Mouse (Mus musculus) liver, embryonic 12.5 days (tissue): ENCODE measurements around the gene Dusp10. TPM values are rescaled to one million over a fixed set of nuclear protein-coding genes. Genes with fewer than 3 reads are reported as not detected.

Source experiments
- ATAC-seq: fragments of 200-750 bp; cut with Nextera tagmentation; 2 replicates; pipeline ENCODE4 v1.8.0; 2017; ENCODE audit warnings: moderate number of reproducible peaks, mild to moderate bottlenecking, moderate library complexity
- H3K27ac ChIP-seq: fragments of 300-500 bp; sonication (generic); 2 replicates; pipeline ENCODE4 v1.5.1; 2016; ENCODE audit warnings: mild to moderate bottlenecking
- H3K27me3 ChIP-seq: fragments of 300-500 bp; sonication (generic); replicated peaks from 2 replicates; pipeline ENCODE4 v1.6.1; 2016; ENCODE audit warnings: mild to moderate bottlenecking, moderate library complexity
- H3K36me3 ChIP-seq: fragments of 300-500 bp; sonication (generic); 2 replicates; pipeline ENCODE4 v1.6.1; 2016; ENCODE audit warnings: mild to moderate bottlenecking, moderate library complexity
- H3K4me1 ChIP-seq: fragments of 300-500 bp; sonication (generic); 2 replicates; pipeline ENCODE4 v1.6.1; 2016
- H3K4me2 ChIP-seq: fragments of 300-500 bp; sonication (generic); 2 replicates; pipeline ENCODE4 v1.6.1; 2016; ENCODE audit warnings: mild to moderate bottlenecking, moderate library complexity
- H3K4me3 ChIP-seq: fragments of 300-500 bp; sonication (generic); 2 replicates; pipeline ENCODE4 v1.5.1; 2016; ENCODE audit warnings: mild to moderate bottlenecking, moderate library complexity
- H3K9ac ChIP-seq: fragments of 300-500 bp; sonication (generic); 2 replicates; pipeline ENCODE4 v1.6.1; 2016; ENCODE audit warnings: mild to moderate bottlenecking, moderate library complexity
- H3K9me3 ChIP-seq: fragments of 300-500 bp; sonication (generic); replicated peaks from 2 replicates; pipeline ENCODE4 v1.6.1; 2016; ENCODE audit warnings: mild to moderate bottlenecking, moderate library complexity
- WGBS: fragments of 180-500 bp; shearing (Covaris S2); methylation state at CpG from one replicate; pipeline ENCODE4 v1.1.7; 2016; ENCODE audit not compliant: insufficient replicate concordance; 5-methylcytosine and 5-hydroxymethylcytosine counted together
- polyA plus RNA-seq: library from polyadenylated mRNA; unstranded; fragments of >200 nt; fragmentation: Nextera tagmentation; extraction: Ambion mirVana; gene quantifications from 2 replicates; pipeline ENCODE4 v1.2.1, GENCODE M21; 2016

Gene Dusp10
- 3.8 and 4.1 TPM in 2 replicates for polyA plus RNA-seq

- Histone ChIP-seq H3K4me3 (no peak within 1 kb of the TSS), H3K4me1 (peaks cover 12% of the 10 kb centered on the region), H3K27ac (no peak within 1 kb of the TSS), H3K4me2 (no peak within 1 kb of the TSS), H3K9ac (no peak within 1 kb of the TSS), H3K27me3 (no peaks in the 10 kb centered on the region), H3K9me3 (no peaks in the 10 kb centered on the region), H3K36me3 (no peaks in the 10 kb centered on the region)
- no peak for ATAC-seq
- 81% methylated on average over 4 of the region's 4 CpGs for WGBS
Measured at GRCm38 (mm10) chr1:184013106-184013505, at the start of gene Dusp10. Gene Dusp10 (plus strand): TSS chr1:184013302.

DNA sequence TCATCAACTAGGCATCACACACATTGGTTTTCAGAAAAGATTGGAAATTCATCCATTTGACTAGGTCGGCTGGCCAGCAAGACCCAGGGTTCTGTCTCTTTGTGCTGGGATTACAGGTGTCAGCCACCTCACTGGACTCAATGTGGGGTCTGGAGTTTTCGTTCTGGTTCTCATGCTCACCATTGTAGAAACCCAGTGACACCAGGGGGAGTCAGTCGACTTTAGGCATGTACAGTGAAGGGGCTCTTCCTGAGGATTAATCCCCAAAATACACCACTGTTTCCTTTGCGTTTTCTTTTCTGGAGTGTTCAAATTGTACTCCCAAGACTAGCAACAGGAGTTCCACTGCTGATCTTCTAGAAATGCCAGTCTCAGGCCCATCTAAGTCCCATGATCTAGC, 47.8 kb upstream of the Dusp10 start:
- Histone ChIP-seq H3K36me3 (no peaks in the 10 kb centered on the region), H3K9me3 (no peaks in the 10 kb centered on the region), H3K4me1 (no peaks in the 10 kb centered on the region), H3K4me2 (no peak overlapping the region), H3K4me3 (no peak overlapping the region), H3K27me3 (no peaks in the 10 kb centered on the region), H3K9ac (no peak overlapping the region), H3K27ac (no peak overlapping the region)
- WGBS: 54% methylated on average over 4 of the region's 4 CpGs
- no peak for ATAC-seq

GRCm38 (mm10) chr1:183969265-183969664, 43.8 kb upstream of the Dusp10 start:
- H3K9me3 ChIP-seq: no peaks in the 10 kb centered on the region
- no peaks in the 10 kb centered on the region for H3K4me1 ChIP-seq
- no peaks in the 10 kb centered on the region for H3K36me3 ChIP-seq
- no peak overlapping the region for H3K9ac ChIP-seq
- WGBS: 63% methylated on average over 1 of the region's 1 CpGs
- no peak overlapping the region for H3K4me3 ChIP-seq
- no peak overlapping the region for H3K4me2 ChIP-seq
- no peak overlapping the region for H3K27ac ChIP-seq
- no peak for ATAC-seq
- no peaks in the 10 kb centered on the region for H3K27me3 ChIP-seq

GRCm38 (mm10) chr1:183979814-183980243, 33.3 kb upstream of the Dusp10 start:
- Histone ChIP-seq H3K27me3 (no peaks in the 10 kb centered on the region), H3K4me3 (no peak overlapping the region), H3K4me1 (no peaks in the 10 kb centered on the region), H3K36me3 (no peaks in the 10 kb centered on the region), H3K27ac (no peak overlapping the region), H3K9ac (no peak overlapping the region), H3K9me3 (no peaks in the 10 kb centered on the region), H3K4me2 (no peak overlapping the region)
- no peak for ATAC-seq
- WGBS: 55% methylated on average over 9 of the region's 9 CpGs

DNA sequence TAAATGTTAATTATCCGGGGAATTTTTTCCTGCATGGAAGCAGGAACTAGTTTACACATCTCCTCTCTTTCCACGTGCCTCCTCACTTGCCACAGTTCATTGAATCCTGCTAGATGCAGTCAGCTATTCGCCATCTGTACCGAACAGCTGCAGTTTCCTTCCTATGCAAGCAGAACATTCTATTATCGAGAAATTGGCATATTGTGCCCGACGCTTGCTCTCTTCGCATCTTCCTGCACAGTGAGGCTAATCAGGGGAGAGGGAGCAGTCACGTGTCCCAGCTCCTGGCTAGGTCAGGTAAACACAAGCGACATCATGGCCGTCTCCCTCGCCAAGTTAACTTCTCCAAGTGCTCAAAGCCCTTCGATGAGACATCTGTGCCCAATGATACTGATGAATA, 31.0 kb upstream of the Dusp10 start:
- no peaks in the 10 kb centered on the region for H3K27me3 ChIP-seq
- no peaks in the 10 kb centered on the region for H3K36me3 ChIP-seq
- H3K4me2 ChIP-seq: no peak overlapping the region

DNA sequence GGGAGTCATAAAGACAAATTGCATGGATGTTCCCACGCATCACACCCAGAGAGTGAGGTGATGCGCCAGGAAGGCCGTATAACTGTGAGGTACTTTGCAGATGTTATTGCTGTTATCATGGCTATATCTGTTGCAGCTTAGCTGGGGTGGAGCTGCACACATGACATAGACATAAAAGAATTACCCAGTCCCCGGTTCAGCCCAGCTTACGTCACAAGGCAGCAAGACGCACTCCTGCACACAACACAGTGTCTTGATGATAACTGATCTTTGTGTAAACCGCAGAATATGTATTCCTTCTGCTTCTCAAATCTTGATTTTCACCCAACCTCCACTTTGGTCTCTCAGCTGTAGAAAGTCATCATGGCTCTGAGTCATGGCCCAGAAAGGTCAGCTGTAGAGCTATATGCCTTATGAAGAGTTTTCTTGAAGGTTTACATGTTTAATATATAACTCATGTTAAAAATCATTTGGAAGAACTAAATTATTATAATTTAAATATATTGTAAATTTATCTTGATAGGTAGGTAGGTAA, 25.3 kb upstream of the Dusp10 start:
- Histone ChIP-seq H3K9ac (no peak overlapping the region), H3K4me1 (no peaks in the 10 kb centered on the region), H3K4me2 (no peak overlapping the region), H3K9me3 (no peaks in the 10 kb centered on the region), H3K27me3 (no peaks in the 10 kb centered on the region), H3K36me3 (no peaks in the 10 kb centered on the region), H3K27ac (no peak overlapping the region), H3K4me3 (no peak overlapping the region)
- WGBS: 87% methylated on average over 7 of the region's 7 CpGs
- ATAC-seq: no peak

More for the DNA sequence above, 31.0 kb upstream of the Dusp10 start:
- ATAC-seq: no peak
- H3K27ac ChIP-seq: no peak overlapping the region
- no peak overlapping the region for H3K9ac ChIP-seq
- 58% methylated on average over 13 of the region's 13 CpGs for WGBS
- no peak overlapping the region for H3K4me3 ChIP-seq
- H3K4me1 ChIP-seq: no peaks in the 10 kb centered on the region
- H3K9me3 ChIP-seq: no peaks in the 10 kb centered on the region

DNA sequence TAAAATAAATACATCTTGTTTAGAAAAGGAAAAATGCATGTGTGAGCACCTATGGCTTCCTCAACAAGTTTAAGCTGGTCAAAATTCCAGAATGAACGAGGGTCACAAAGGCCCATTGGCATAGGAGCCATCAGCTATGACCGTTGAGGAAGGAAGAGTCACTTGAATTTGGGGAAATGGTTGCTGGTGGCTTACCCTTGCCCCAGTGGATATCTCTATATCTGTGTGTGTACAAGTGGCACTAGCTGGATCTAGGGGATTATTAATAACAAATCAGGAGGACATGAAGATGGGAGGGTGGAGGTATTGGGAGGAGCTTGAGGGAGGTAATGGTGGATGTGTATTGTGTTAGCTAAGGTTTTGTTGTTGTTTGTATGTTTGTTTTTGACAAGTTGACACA, 21.2 kb upstream of the Dusp10 start:
- Histone ChIP-seq H3K4me1 (no peaks in the 10 kb centered on the region), H3K36me3 (no peaks in the 10 kb centered on the region), H3K27ac (no peak overlapping the region), H3K4me2 (no peak overlapping the region), H3K9ac (no peak overlapping the region), H3K9me3 (no peaks in the 10 kb centered on the region), H3K4me3 (no peak overlapping the region), H3K27me3 (no peaks in the 10 kb centered on the region)
- 64% methylated on average over 2 of the region's 2 CpGs for WGBS
- no peak for ATAC-seq

- Histone ChIP-seq H3K4me2 (no peak overlapping the region), H3K9ac (no peak overlapping the region), H3K27ac (no peak overlapping the region), H3K9me3 (no peaks in the 10 kb centered on the region), H3K36me3 (no peaks in the 10 kb centered on the region), H3K4me1 (no peaks in the 10 kb centered on the region), H3K4me3 (no peak overlapping the region), H3K27me3 (no peaks in the 10 kb centered on the region)
- WGBS: 60% methylated on average over 2 of the region's 2 CpGs
- 0 out of 2 replicates have a peak, but pooled peaks have one; percentile 13 for ATAC-seq
Measured at GRCm38 (mm10) chr1:183997207-183997606, 15.9 kb upstream of the Dusp10 start.

DNA sequence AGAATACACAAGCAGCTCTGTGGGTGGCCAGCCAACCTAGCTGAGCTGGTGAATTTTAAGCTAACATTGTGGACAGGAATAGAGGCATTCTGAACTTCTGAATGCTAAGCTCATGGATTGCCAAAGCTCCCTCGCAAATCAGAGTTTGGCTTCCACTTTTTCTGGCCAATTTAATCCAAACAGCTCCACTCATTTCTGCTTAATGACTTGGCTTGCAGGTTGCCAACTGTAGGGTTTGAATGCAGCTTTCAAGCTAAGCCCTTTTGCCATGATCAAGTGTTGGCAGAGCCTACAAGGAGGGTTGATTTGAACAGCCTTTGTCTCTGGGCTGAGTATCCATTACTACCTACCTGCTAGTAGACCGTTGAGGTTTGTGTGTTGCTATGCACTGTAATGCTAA, 10.6 kb upstream of the Dusp10 start:
- Histone ChIP-seq H3K4me2 (no peak overlapping the region), H3K4me3 (no peak overlapping the region), H3K36me3 (no peaks in the 10 kb centered on the region), H3K27me3 (no peaks in the 10 kb centered on the region), H3K4me1 (no peaks in the 10 kb centered on the region; the same call in 1 of the 2 replicates), H3K9me3 (no peaks in the 10 kb centered on the region), H3K27ac (no peak overlapping the region), H3K9ac (no peak overlapping the region)
- 65% methylated on average over 2 of the region's 2 CpGs for WGBS
- no peak for ATAC-seq

- WGBS: 50% methylated on average over 2 of the region's 2 CpGs
- no peaks in the 10 kb centered on the region for H3K27me3 ChIP-seq
Measured at GRCm38 (mm10) chr1:184004311-184004710, 8.8 kb upstream of the Dusp10 start.

GRCm38 (mm10) chr1:184005315-184006058, 7.6 kb upstream of the Dusp10 start:
- Histone ChIP-seq H3K9ac (no peak overlapping the region), H3K4me2 (no peak overlapping the region), H3K4me1 (no peaks in the 10 kb centered on the region; the same call in 1 of the 2 replicates), H3K27ac (no peak overlapping the region), H3K27me3 (no peaks in the 10 kb centered on the region), H3K36me3 (no peaks in the 10 kb centered on the region), H3K9me3 (no peaks in the 10 kb centered on the region), H3K4me3 (no peak overlapping the region)
- no peak for ATAC-seq
- 24% methylated on average over 6 of the region's 6 CpGs for WGBS

More at GRCm38 (mm10) chr1:184004311-184004710, 8.8 kb upstream of the Dusp10 start:
- Histone ChIP-seq H3K4me1 (no peaks in the 10 kb centered on the region; the same call in 1 of the 2 replicates), H3K9ac (no peak overlapping the region), H3K9me3 (no peaks in the 10 kb centered on the region), H3K36me3 (no peaks in the 10 kb centered on the region), H3K4me3 (no peak overlapping the region), H3K27ac (no peak overlapping the region), H3K4me2 (no peak overlapping the region)
- ATAC-seq: no peak

DNA sequence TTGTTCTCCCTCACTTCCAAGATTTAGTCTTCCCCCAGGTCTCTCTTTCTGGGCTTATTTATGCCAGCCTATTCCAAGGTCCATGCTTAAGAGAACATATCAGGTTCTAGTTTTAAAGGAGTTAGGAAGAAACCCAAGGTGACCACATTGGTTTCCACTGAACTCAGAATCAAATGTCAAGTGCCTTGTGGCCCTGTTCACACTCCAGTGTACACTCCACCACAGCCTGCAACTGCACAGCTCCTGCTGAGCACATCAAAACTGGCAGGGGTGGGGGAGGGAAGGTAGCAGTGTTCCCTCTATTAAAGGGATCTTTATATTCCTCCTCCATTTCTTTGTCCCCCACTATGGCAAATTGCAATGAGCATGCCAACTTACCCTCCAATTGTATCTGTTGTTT, 7.0 kb upstream of the Dusp10 start:
- Histone ChIP-seq H3K27me3 (no peaks in the 10 kb centered on the region), H3K9ac (no peak overlapping the region)

More for the DNA sequence above, 7.0 kb upstream of the Dusp10 start:
- Histone ChIP-seq H3K4me1 (no peaks in the 10 kb centered on the region; the same call in 1 of the 2 replicates), H3K4me2 (no peak overlapping the region), H3K9me3 (no peaks in the 10 kb centered on the region), H3K36me3 (no peaks in the 10 kb centered on the region), H3K27ac (no peak overlapping the region), H3K4me3 (no peak overlapping the region)
- no peak for ATAC-seq
